Mouse (Mus musculus): ENCODE measurements at regions not wholly inside any gene's neighbourhood (a gene's known extent, or its start where the extent isn't known, plus 50 kb on each side); places are given as distances from the start of the nearest gene placed in this dataset.

DNA sequence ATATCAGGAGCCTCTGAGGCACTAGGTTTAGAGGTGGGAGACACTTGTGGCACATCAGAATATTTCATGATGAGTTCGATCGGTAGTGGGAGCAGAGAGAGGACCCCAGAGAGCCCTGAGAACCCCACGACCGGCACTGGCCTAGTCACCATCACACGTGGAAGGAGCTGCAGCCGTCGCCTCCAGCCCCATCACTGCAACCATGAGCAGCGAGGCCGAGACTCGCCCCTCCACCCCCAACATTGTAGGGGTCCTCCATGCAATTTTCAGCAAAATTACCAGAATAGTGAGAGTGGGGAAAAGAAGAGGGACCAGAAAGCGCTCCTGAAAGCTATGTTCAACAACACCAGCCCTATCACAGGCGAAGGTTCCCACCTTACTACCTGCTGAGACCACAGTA lies 297.0 kb downstream of the Edem1 start:
- peaks cover 8% of the 10 kb centered on the region for H3K9me3 ChIP-seq (replicated peaks; ENCODE audit: control insufficient read depth, low read length)
- H3K9ac ChIP-seq (ENCODE audit: low read length), result no peak overlapping the region
- no peak overlapping the region for H3K4me3 ChIP-seq (ENCODE audit: low read length)
- no peaks in the 10 kb centered on the region for H3K4me1 ChIP-seq (ENCODE audit: control insufficient read depth, insufficient read depth, low read length)
- 86% methylated on average over 12 of the region's 12 CpGs for WGBS
- no peaks in the 10 kb centered on the region for H3K36me3 ChIP-seq (ENCODE audit: control insufficient read depth, insufficient read depth)
- no peak for ATAC-seq (replicated peaks; ENCODE audit: extremely low read depth, insufficient read depth, low FRiP score)
- H3K4me2 ChIP-seq (ENCODE audit: low read depth, low read length), result no peak overlapping the region
- H3K27me3 ChIP-seq (ENCODE audit: control insufficient read depth, insufficient read depth, low read length), result no peaks in the 10 kb centered on the region
- no peak overlapping the region for H3K27ac ChIP-seq (ENCODE audit: low read length)

DNA sequence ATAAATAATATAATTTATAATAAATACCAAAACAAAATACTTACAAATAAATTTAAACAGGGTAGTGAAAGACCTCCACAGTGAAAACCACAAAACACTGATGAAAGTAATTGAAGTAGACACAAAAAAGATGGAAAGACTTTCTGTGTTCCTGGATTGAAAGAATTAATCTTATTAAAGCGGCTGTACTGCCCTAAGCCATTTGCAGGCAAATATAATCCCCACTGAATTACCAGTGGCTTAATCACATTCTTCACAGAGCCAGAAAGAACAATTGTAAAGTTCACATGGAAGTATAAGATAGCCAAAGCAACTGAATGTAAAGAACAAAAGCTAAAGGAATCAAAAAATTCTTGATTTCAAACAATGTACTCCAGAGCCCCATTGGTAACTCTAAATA lies 298.8 kb downstream of the Edem1 start:
- H3K4me1 ChIP-seq (ENCODE audit: control insufficient read depth, insufficient read depth, low read length), result no peaks in the 10 kb centered on the region
- no peak overlapping the region for H3K4me2 ChIP-seq (ENCODE audit: low read depth, low read length)
- WGBS, result 70% methylated on average over 1 of the region's 1 CpGs
- H3K4me3 ChIP-seq (ENCODE audit: low read length), result no peak overlapping the region
- H3K27me3 ChIP-seq (ENCODE audit: control insufficient read depth, insufficient read depth, low read length), result no peaks in the 10 kb centered on the region
- no peaks in the 10 kb centered on the region for H3K36me3 ChIP-seq (ENCODE audit: control insufficient read depth, insufficient read depth)
- no peak for ATAC-seq (replicated peaks; ENCODE audit: extremely low read depth, insufficient read depth, low FRiP score)
- H3K27ac ChIP-seq (ENCODE audit: low read length), result no peak overlapping the region
- H3K9ac ChIP-seq (ENCODE audit: low read length), result no peak overlapping the region
- peaks cover 8% of the 10 kb centered on the region for H3K9me3 ChIP-seq (replicated peaks; ENCODE audit: control insufficient read depth, low read length)

DNA sequence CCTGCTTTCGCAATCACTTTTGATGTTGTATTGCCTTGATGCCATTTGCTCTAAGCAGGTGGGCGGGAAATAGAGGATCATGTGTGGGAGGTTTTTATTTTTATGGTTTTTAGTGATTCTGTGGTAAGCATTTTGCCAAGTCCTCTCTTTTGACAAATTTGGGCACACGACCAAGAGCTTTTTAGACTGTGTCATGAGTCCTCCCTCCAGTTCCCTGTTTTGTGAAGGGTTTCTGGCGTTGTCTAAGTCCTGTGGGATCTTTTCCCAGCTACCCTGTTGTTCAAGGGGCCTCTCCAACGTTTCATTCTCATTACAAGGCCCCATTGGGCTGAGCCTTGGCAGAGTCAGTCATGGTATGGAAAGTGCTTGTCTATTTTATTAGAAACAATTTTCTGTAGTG lies 317.7 kb downstream of the Edem1 start:
- no peaks in the 10 kb centered on the region for H3K27me3 ChIP-seq (ENCODE audit: control insufficient read depth, insufficient read depth, low read length)
- no peaks in the 10 kb centered on the region for H3K36me3 ChIP-seq (ENCODE audit: control insufficient read depth, insufficient read depth)
- H3K4me1 ChIP-seq (ENCODE audit: control insufficient read depth, insufficient read depth, low read length), result no peaks in the 10 kb centered on the region
- ATAC-seq (replicated peaks; ENCODE audit: extremely low read depth, insufficient read depth, low FRiP score), result no peak
- WGBS, result 64% methylated on average over 5 of the region's 5 CpGs
- H3K9ac ChIP-seq (ENCODE audit: low read length), result no peak overlapping the region
- no peak overlapping the region for H3K27ac ChIP-seq (ENCODE audit: low read length)
- H3K4me2 ChIP-seq (ENCODE audit: low read depth, low read length), result no peak overlapping the region
- H3K9me3 ChIP-seq (replicated peaks; ENCODE audit: control insufficient read depth, low read length), result no peaks in the 10 kb centered on the region
- no peak overlapping the region for H3K4me3 ChIP-seq (ENCODE audit: low read length)

DNA sequence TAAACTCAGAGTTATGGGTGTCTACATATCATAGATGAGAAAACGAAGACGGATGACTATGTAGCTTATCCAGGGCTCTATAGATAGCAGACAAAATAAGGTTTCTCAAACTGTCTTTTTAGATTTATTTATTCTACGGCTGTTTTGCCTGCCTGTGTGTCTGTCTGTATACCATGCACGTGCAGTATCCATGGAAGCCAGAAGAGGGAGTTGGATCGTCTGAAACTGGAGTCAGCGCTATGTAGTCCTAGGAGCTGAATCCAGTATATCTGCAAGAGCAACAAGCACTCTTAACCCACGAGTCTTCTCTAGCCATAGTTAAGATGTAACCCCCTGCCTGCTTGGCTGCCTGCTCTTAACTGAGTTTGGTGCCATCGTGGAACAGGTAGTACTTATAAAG lies 320.6 kb downstream of the Edem1 start:
- Histone ChIP-seq H3K4me1 (ENCODE audit: control insufficient read depth, insufficient read depth, low read length) (no peaks in the 10 kb centered on the region), H3K9ac (ENCODE audit: low read length) (no peak overlapping the region), H3K36me3 (ENCODE audit: control insufficient read depth, insufficient read depth) (no peaks in the 10 kb centered on the region), H3K4me3 (ENCODE audit: low read length) (no peak overlapping the region), H3K4me2 (ENCODE audit: low read depth, low read length) (no peak overlapping the region), H3K27me3 (ENCODE audit: control insufficient read depth, insufficient read depth, low read length) (no peaks in the 10 kb centered on the region), H3K9me3 (replicated peaks; ENCODE audit: control insufficient read depth, low read length) (no peaks in the 10 kb centered on the region), H3K27ac (ENCODE audit: low read length) (no peak overlapping the region)
- no peak for ATAC-seq (replicated peaks; ENCODE audit: extremely low read depth, insufficient read depth, low FRiP score)
- 81% methylated on average over 8 of the region's 8 CpGs for WGBS

DNA sequence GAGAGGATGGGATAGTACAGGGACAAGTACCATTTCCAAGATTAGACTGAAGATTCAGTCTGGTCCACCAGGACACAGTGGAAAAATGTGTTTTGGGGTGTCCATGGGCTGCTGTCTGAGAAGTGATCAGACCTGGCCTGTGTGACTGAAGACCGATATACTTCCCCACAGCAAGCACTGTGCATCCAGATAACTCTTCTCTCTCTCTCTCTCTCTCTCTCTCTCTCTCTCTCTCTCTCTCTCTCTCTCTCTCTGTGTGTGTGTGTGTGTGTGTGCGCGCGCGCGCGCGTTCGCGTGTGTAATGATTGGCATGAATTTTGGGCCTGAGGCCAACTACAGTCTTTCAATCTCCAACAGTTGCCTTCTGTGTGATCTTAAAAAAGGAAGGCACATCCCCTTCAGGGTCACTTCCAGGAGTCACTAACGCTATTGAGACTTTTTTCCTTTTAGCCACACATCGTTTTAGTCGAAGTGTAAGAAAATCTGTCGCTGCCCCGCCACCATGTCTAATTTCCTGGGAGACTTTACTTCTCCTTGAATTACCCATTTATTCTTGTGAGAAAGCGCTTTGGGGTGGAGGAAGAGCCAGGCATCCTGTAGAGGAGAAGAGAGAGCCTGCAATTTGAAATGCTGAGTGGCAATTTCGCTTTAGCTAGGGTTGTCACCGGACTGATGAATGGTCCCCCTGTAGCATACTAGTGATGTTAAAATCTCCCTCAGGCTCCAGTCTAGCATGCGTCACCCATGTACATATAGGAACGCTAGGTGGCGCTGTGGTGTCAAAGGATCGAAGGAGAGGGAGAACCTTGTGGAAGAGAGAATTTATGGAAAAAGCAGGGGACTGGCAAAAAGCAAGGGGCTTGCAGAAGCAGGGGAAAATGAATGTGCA lies 321.8 kb downstream of the Edem1 start:
- Histone ChIP-seq H3K36me3 (ENCODE audit: control insufficient read depth, insufficient read depth) (no peaks in the 10 kb centered on the region), H3K27me3 (ENCODE audit: control insufficient read depth, insufficient read depth, low read length) (no peaks in the 10 kb centered on the region), H3K9ac (ENCODE audit: low read length) (no peak overlapping the region), H3K9me3 (replicated peaks; ENCODE audit: control insufficient read depth, low read length) (no peaks in the 10 kb centered on the region), H3K27ac (ENCODE audit: low read length) (no peak overlapping the region), H3K4me1 (ENCODE audit: control insufficient read depth, insufficient read depth, low read length) (no peaks in the 10 kb centered on the region), H3K4me3 (ENCODE audit: low read length) (no peak overlapping the region), H3K4me2 (ENCODE audit: low read depth, low read length) (no peak overlapping the region)
- 57% methylated on average over 22 of the region's 22 CpGs for WGBS
- ATAC-seq (replicated peaks; ENCODE audit: extremely low read depth, insufficient read depth, low FRiP score), result no peak

DNA sequence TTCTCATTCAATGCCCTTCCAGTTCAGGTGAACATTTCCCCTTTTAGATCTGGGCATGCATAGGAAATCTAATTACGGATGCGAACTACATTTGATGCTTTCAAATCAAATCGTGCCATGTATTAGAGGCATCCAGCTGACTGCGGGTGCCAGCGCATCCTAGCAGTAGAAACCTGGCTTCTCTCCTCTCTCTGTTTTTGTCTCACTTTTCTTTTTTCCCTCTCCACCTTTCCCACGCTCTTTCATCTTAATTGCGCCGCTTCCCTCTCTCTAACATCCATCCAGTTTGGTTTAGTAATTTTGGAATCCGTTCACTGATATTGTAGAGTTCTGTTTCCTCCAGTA lies 322.4 kb downstream of the Edem1 start:
- H3K9me3 ChIP-seq (replicated peaks; ENCODE audit: control insufficient read depth, low read length), result no peaks in the 10 kb centered on the region
- no peaks in the 10 kb centered on the region for H3K27me3 ChIP-seq (ENCODE audit: control insufficient read depth, insufficient read depth, low read length)
- H3K4me3 ChIP-seq (ENCODE audit: low read length), result no peak overlapping the region
- no peaks in the 10 kb centered on the region for H3K36me3 ChIP-seq (ENCODE audit: control insufficient read depth, insufficient read depth)
- no peak overlapping the region for H3K27ac ChIP-seq (ENCODE audit: low read length)
- no peak overlapping the region for H3K4me2 ChIP-seq (ENCODE audit: low read depth, low read length)
- H3K9ac ChIP-seq (ENCODE audit: low read length), result no peak overlapping the region
- whole genome bisulfite sequencing, result 84% methylated on average over 9 of the region's 9 CpGs
- no peak for ATAC-seq (replicated peaks; ENCODE audit: extremely low read depth, insufficient read depth, low FRiP score)
- H3K4me1 ChIP-seq (ENCODE audit: control insufficient read depth, insufficient read depth, low read length), result no peaks in the 10 kb centered on the region

DNA sequence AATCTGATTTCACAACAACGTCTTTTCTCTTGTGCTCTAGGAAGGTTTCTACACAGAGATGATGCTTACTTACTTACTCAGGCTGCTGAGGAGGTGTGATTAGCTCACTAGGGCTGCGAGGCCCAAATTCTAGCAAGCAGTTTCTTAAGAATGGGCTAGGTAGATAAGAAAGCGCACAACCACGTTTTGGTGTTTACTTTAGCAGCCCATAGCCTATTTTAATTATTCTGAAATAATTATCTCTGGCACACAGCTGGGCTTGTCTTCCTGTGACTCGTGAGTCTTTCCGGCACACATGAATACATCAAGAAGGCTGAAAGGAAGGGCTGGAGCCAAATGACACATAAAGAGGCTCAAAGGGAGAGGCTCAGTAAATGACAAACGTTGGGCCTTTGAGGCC lies 325.2 kb downstream of the Edem1 start:
- ATAC-seq (replicated peaks; ENCODE audit: extremely low read depth, insufficient read depth, low FRiP score), result peak; percentile 18; the same call in 1 of the 2 replicates
- H3K4me1 ChIP-seq (ENCODE audit: control insufficient read depth, insufficient read depth, low read length), result no peaks in the 10 kb centered on the region
- no peaks in the 10 kb centered on the region for H3K9me3 ChIP-seq (replicated peaks; ENCODE audit: control insufficient read depth, low read length)
- H3K4me2 ChIP-seq (ENCODE audit: low read depth, low read length), result no peak overlapping the region
- WGBS, result 44% methylated on average over 7 of the region's 7 CpGs
- H3K4me3 ChIP-seq (ENCODE audit: low read length), result no peak overlapping the region
- H3K36me3 ChIP-seq (ENCODE audit: control insufficient read depth, insufficient read depth), result no peaks in the 10 kb centered on the region
- no peak overlapping the region for H3K27ac ChIP-seq (ENCODE audit: low read length)
- H3K27me3 ChIP-seq (ENCODE audit: control insufficient read depth, insufficient read depth, low read length), result no peaks in the 10 kb centered on the region
- no peak overlapping the region for H3K9ac ChIP-seq (ENCODE audit: low read length)

DNA sequence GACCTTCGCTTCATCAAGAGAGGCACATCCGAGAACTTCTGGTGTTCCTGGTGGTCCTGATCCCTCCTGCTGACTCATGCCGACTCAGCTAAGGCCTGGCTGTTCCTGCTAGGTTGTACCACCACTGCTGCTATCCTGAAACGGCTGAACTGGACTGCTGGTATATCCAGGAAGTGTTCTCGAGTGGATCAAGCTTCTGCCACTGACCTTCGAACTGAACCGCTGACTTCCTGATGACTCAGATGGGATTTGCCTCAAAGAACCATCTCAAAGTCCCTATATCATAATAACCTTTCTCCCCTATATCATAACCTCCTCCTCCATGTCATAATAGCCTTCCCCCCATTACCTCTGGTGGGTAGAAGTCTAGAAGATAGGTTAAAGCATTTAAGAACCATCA lies 331.1 kb downstream of the Edem1 start:
- H3K4me1 ChIP-seq (ENCODE audit: control insufficient read depth, insufficient read depth, low read length), result no peaks in the 10 kb centered on the region
- H3K27me3 ChIP-seq (ENCODE audit: control insufficient read depth, insufficient read depth, low read length), result no peaks in the 10 kb centered on the region
- H3K9me3 ChIP-seq (replicated peaks; ENCODE audit: control insufficient read depth, low read length), result no peaks in the 10 kb centered on the region
- no peak overlapping the region for H3K27ac ChIP-seq (ENCODE audit: low read length)
- H3K9ac ChIP-seq (ENCODE audit: low read length), result no peak overlapping the region
- ATAC-seq (replicated peaks; ENCODE audit: extremely low read depth, insufficient read depth, low FRiP score), result no peak
- WGBS, result 71% methylated on average over 7 of the region's 7 CpGs
- no peaks in the 10 kb centered on the region for H3K36me3 ChIP-seq (ENCODE audit: control insufficient read depth, insufficient read depth)
- H3K4me3 ChIP-seq (ENCODE audit: low read length), result no peak overlapping the region
- no peak overlapping the region for H3K4me2 ChIP-seq (ENCODE audit: low read depth, low read length)

DNA sequence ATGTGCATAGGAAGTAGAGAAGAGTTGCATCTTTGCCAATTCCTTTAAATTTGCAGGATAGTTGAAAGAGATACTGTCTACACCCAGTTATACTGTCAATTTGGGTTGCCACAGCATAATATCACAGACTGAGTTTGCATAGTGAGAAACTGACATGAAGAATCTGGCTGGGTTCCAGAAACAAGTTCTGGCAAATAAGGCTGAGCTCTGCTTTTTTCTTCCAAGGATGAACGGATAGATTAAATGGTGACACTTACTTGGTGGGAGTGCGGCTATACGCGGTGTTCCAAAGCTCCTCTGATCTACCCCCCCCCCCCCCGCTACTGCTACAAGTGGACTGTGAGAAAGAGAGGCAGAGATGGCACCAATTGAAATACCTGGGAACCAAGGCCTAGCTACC lies 339.0 kb downstream of the Edem1 start:
- Histone ChIP-seq H3K27me3 (ENCODE audit: control insufficient read depth, insufficient read depth, low read length) (no peaks in the 10 kb centered on the region), H3K4me3 (ENCODE audit: low read length) (no peak overlapping the region), H3K36me3 (ENCODE audit: control insufficient read depth, insufficient read depth) (no peaks in the 10 kb centered on the region), H3K4me2 (ENCODE audit: low read depth, low read length) (no peak overlapping the region), H3K9ac (ENCODE audit: low read length) (no peak overlapping the region), H3K27ac (ENCODE audit: low read length) (no peak overlapping the region), H3K4me1 (ENCODE audit: control insufficient read depth, insufficient read depth, low read length) (no peaks in the 10 kb centered on the region), H3K9me3 (replicated peaks; ENCODE audit: control insufficient read depth, low read length) (no peaks in the 10 kb centered on the region)
- ATAC-seq (replicated peaks; ENCODE audit: extremely low read depth, insufficient read depth, low FRiP score), result no peak
- WGBS, result 69% methylated on average over 5 of the region's 5 CpGs
